ENCODE assay signal across 7 mouse cellular contexts in genomic region chr17:43265178-43265837, GRCm38 (mm10). TPM values are rescaled to one million over a fixed set of nuclear protein-coding genes. Genes with fewer than 3 reads are reported as not detected.
DNase-seq lines count a peak whose midpoint lies in the region; ATAC-seq and TF ChIP-seq lines count a peak whose summit lies in the region.

No protein-coding gene starts in this region.

- H3K4me3 ChIP-seq in kidney, adult 2 months (ENCODE audit: insufficient read depth, low read depth, low read length), result no peak overlapping the region
- no peak overlapping the region for H3K4me3 ChIP-seq in limb, embryonic 12.5 days (replicated peaks)
- H3K4me3 ChIP-seq in midbrain, embryonic 15.5 days, result no peak overlapping the region

- H3K9ac ChIP-seq in limb, embryonic 12.5 days (replicated peaks), result no peak overlapping the region
- H3K9ac ChIP-seq in midbrain, embryonic 15.5 days, result no peak overlapping the region

- peak; percentile 99; the same call in 1 of the 2 replicates for TF ChIP-seq CTCF in kidney, adult 2 months (conservative IDR thresholded peaks at IDR 0.05; ENCODE audit: insufficient read depth, insufficient read length, low read depth, low read length)

- peak; percentile 75 for ATAC-seq in limb, embryonic 12.5 days (ENCODE audit: insufficient number of reproducible peaks, insufficient read depth, low FRiP score, low TSS enrichment, low read depth)
- peak; percentile 91 for ATAC-seq in midbrain, embryonic 15.5 days (replicated peaks)

- 23% methylated on average over 26 of the region's 26 CpGs for WGBS in kidney, adult 2 months
- 25% methylated on average over 26 of the region's 26 CpGs for WGBS in limb, embryonic 12.5 days
- WGBS in midbrain, embryonic 15.5 days, result 24% methylated on average over 26 of the region's 26 CpGs

- H3K4me1 ChIP-seq in kidney, adult 2 months (ENCODE audit: control insufficient read depth, insufficient read depth, low read length), result no peaks in the 10 kb centered on the region
- H3K4me1 ChIP-seq in limb, embryonic 12.5 days (replicated peaks), result peaks cover 9% of the 10 kb centered on the region; the same call in 1 of the 2 replicates
- peaks cover 3% of the 10 kb centered on the region for H3K4me1 ChIP-seq in midbrain, embryonic 15.5 days

- TF ChIP-seq POLR2A in kidney, adult 2 months (IDR thresholded peaks at IDR 0.05; ENCODE audit: low read depth, low read length), result no peak

- no peaks in the 10 kb centered on the region for H3K36me3 ChIP-seq in kidney, adult 2 months (ENCODE audit: control insufficient read depth, insufficient read depth, low read length)
- H3K36me3 ChIP-seq in limb, embryonic 12.5 days, result no peaks in the 10 kb centered on the region
- no peaks in the 10 kb centered on the region for H3K36me3 ChIP-seq in midbrain, embryonic 15.5 days (replicated peaks)

- DNase-seq in adrenal gland, adult 2 months, result peak; percentile 57
- peak; percentile 97 for DNase-seq in embryo, embryonic 10 days (ENCODE audit: low spot score)
- DNase-seq in gastrocnemius, postnatal 4 days (ENCODE audit: low spot score in 2 of 2), result peak; percentile 54 to 77
- peak; percentile 79 for DNase-seq in kidney, adult 2 months
- DNase-seq in spleen, adult 18-20 months, result peak; percentile 20 to 62

- no peak overlapping the region for H3K27ac ChIP-seq in kidney, adult 2 months (ENCODE audit: insufficient read depth, low read depth, low read length)
- no peak overlapping the region for H3K27ac ChIP-seq in limb, embryonic 12.5 days
- H3K27ac ChIP-seq in midbrain, embryonic 15.5 days, result no peak overlapping the region

- no peaks in the 10 kb centered on the region for H3K27me3 ChIP-seq in kidney, adult 2 months (replicated peaks; ENCODE audit: control insufficient read depth, insufficient read depth, low read length)
- no peaks in the 10 kb centered on the region for H3K27me3 ChIP-seq in limb, embryonic 12.5 days
- no peaks in the 10 kb centered on the region for H3K27me3 ChIP-seq in midbrain, embryonic 15.5 days (replicated peaks)

- 0 out of 2 replicates have a peak overlapping the region, but pooled peaks have one; percentile 30 for H3K4me2 ChIP-seq in limb, embryonic 12.5 days
- peak overlapping the region; percentile 36 for H3K4me2 ChIP-seq in midbrain, embryonic 15.5 days

- H3K9me3 ChIP-seq in limb, embryonic 12.5 days, result peaks cover 18% of the 10 kb centered on the region
- 0 out of 2 replicates have a peak, but pooled peaks cover 3% of the 10 kb centered on the region for H3K9me3 ChIP-seq in midbrain, embryonic 15.5 days

RNA-seq across cellular contexts. Expression of gene Adgrf1, which starts 4.8 kb away (rescaled TPM):
- not detected for total RNA-seq in adrenal gland, adult 2 months (2021)
- not detected in 2 replicates for polyA plus RNA-seq in adrenal gland, adult 2 months (2012; rRNA removed)
- not detected for total RNA-seq in gastrocnemius, postnatal 4 days (2021)
- polyA plus RNA-seq in kidney, adult 2 months (2012; rRNA removed), result 0.92 and 1.8 TPM in 2 replicates
- not detected in 2 replicates for polyA plus RNA-seq in limb, embryonic 12.5 days (2016; fragmentation: Nextera tagmentation; extraction: Ambion mirVana)
- polyA plus RNA-seq in midbrain, embryonic 15.5 days (2015; fragmentation: Nextera tagmentation; extraction: Ambion mirVana), result not detected in 2 replicates

Comparison
In these comparisons a context has a peak if more than half of its experiments do, and no peak if none do; other contexts are left out.
1. DNase-seq: peak in every context shown above with its lines; median percentile 97 in embryo, embryonic 10 days; 79 in kidney, adult 2 months; 66 in gastrocnemius, postnatal 4 days; 57 in adrenal gland, adult 2 months; 41 in spleen, adult 18-20 months.